Mouse (Mus musculus): ENCODE measurements around the gene Hoxc8. TPM values are rescaled to one million over a fixed set of nuclear protein-coding genes. Genes with fewer than 3 reads are reported as not detected.

Gene Hoxc8
- polyA plus RNA-seq, 1 experiment from 2014 or later = not detected

DNA sequence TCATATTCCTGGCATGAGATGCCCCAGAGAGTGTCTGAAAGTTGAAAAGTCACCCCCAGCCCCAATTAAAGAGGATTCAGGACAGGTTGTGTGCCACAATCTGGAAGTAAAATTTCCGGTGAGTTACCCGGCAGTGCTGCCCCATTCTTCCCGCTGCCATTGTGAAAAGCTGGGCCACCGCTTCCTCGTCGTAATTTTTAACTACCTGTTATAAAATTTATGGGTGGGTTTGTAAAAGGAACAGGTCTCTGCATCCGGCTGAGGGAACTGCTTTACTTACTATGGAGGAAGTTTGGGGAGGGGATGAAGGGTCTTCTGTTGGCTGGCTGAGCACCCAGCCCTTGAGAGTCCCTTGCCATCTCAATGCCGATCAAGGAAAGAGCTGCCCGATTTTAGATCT, 6.1 kb downstream of the Hoxc8 start:
- Histone ChIP-seq H3K4me3 (ENCODE audit: low read depth, low read length) (no peak overlapping the region), H3K4me2 (no peak overlapping the region), H3K9ac (no peak overlapping the region), H3K9me3 (ENCODE audit: low read depth, low read length) (no peaks in the 10 kb centered on the region), H3K4me1 (ENCODE audit: insufficient read depth) (no peaks in the 10 kb centered on the region), H3K27ac (ENCODE audit: low read depth) (no peak overlapping the region), H3K27me3 (ENCODE audit: insufficient read depth, low read length) (peaks cover 99% of the 10 kb centered on the region), H3K36me3 (ENCODE audit: insufficient read depth) (no peaks in the 10 kb centered on the region)
- TF ChIP-seq CTCF (IDR thresholded peaks at IDR 0.05; ENCODE audit: low read depth) = no peak
- ATAC-seq (ENCODE audit: insufficient read depth) = no peak
- WGBS = 3% methylated on average over 9 of the region's 9 CpGs
- DNase-seq = no peak

GRCm38 (mm10) chr15:102997431-102997830, 7.0 kb downstream of the Hoxc8 start:
- H3K4me3 ChIP-seq (ENCODE audit: low read depth, low read length) = no peak overlapping the region
- no peak overlapping the region for H3K27ac ChIP-seq (ENCODE audit: low read depth)
- H3K4me1 ChIP-seq (ENCODE audit: insufficient read depth) = no peaks in the 10 kb centered on the region

GRCm38 (mm10) chr15:102997939-102998355, 7.5 kb downstream of the Hoxc8 start, which contains the start of gene Hoxc6:
TSS of gene Hoxc6 (plus strand) at chr15:102998257.
- no peak for TF ChIP-seq CTCF (IDR thresholded peaks at IDR 0.05; ENCODE audit: low read depth)
- no peak within 1 kb of the TSS for H3K9ac ChIP-seq
- ATAC-seq (ENCODE audit: insufficient read depth) = no peak
- no peak within 1 kb of the TSS for H3K27ac ChIP-seq (ENCODE audit: low read depth)
- 2% methylated on average over 19 of the region's 19 CpGs for WGBS
- no peaks in the 10 kb centered on the region for H3K9me3 ChIP-seq (ENCODE audit: low read depth, low read length)
- peaks cover 99% of the 10 kb centered on the region for H3K27me3 ChIP-seq (ENCODE audit: insufficient read depth, low read length)
- H3K4me2 ChIP-seq = peak within 1 kb of the TSS; percentile 79
- H3K4me1 ChIP-seq (ENCODE audit: insufficient read depth) = no peaks in the 10 kb centered on the region
- no peaks in the 10 kb centered on the region for H3K36me3 ChIP-seq (ENCODE audit: insufficient read depth)
- H3K4me3 ChIP-seq (ENCODE audit: low read depth, low read length) = peak within 1 kb of the TSS; percentile 43
- no peak for DNase-seq

More at GRCm38 (mm10) chr15:102997431-102997830, 7.0 kb downstream of the Hoxc8 start:
- TF ChIP-seq CTCF (IDR thresholded peaks at IDR 0.05; ENCODE audit: low read depth) = no peak
- no peaks in the 10 kb centered on the region for H3K36me3 ChIP-seq (ENCODE audit: insufficient read depth)
- ATAC-seq (ENCODE audit: insufficient read depth) (no peak), DNase-seq (no peak)
- H3K9me3 ChIP-seq (ENCODE audit: low read depth, low read length) = no peaks in the 10 kb centered on the region
- WGBS = 4% methylated on average over 3 of the region's 3 CpGs
- no peak overlapping the region for H3K4me2 ChIP-seq
- no peak overlapping the region for H3K9ac ChIP-seq
- peaks cover 99% of the 10 kb centered on the region for H3K27me3 ChIP-seq (ENCODE audit: insufficient read depth, low read length)

DNA sequence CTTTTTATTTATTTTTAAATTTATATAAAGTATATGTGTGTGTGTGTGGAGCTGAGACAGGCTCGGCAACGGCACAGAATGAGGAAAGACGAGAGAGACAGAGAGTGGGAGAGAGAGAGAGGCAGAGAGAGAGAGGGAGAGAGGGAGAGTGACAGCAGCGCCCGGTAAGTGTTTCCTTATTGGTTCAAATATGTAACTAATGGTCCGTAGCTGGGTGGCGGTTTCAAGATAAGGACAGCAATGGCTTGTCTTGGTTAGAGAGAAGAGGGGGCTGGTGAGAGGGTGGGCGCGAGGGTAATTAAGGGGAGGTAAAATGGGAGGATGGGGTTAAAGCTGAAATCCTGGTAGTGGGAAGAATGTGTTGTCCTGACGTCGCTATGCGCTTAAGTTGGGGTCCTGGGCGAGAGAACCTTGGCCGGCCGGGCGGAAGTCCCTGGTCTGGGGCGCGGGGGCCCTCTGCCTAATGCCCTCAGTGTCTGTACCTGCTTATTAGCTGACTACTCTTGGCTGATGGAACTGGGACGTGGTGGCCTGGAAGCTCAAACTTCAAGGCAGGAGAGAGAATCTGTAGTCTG, 8.3 kb downstream of the Hoxc8 start:
- H3K4me2 ChIP-seq = peak overlapping the region; percentile 79
- no peak overlapping the region for H3K9ac ChIP-seq
- ATAC-seq (ENCODE audit: insufficient read depth) (peak; percentile 50; the same call in 1 of the 2 replicates), DNase-seq (no peak)
- WGBS = under 1% methylated on average over 19 of the region's 19 CpGs
- H3K27ac ChIP-seq (ENCODE audit: low read depth) = no peak overlapping the region
- peak overlapping the region; percentile 43 for H3K4me3 ChIP-seq (ENCODE audit: low read depth, low read length)
- H3K9me3 ChIP-seq (ENCODE audit: low read depth, low read length) = no peaks in the 10 kb centered on the region
- no peak for TF ChIP-seq CTCF (IDR thresholded peaks at IDR 0.05; ENCODE audit: low read depth)
- no peaks in the 10 kb centered on the region for H3K4me1 ChIP-seq (ENCODE audit: insufficient read depth)
- no peaks in the 10 kb centered on the region for H3K36me3 ChIP-seq (ENCODE audit: insufficient read depth)
- peaks cover 99% of the 10 kb centered on the region for H3K27me3 ChIP-seq (ENCODE audit: insufficient read depth, low read length)

DNA sequence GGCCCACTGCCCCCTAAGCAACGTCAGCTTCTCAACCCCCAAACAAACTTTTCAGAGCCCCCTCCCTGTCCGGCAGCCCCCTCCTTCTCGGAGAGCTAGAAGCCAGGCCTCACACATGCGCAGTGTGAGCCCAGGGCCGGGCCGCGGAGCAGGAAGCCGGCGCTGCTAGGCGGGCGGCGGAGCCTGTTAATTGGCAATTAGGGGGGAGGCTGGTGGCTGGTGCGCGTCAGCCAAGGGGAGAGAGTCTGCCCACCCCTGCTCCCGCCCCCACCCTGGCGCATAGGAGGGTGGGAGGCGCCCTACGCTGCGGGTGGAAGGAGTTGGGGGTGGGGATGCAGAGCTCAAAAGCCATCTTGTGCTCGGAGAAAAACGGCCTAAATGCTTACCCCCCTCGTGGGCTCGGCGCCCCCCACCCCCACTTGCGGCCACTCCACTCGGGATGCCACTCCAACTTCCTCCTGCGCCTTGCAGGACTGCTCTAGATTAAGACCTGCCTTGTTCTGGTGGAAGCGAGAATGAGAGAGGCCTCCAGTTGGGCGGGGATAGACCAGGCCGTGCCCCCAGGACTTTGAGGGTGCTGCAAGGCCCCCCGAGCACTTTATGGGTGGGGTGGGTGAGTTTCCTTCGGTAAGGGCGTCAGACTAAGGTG, 8.9 kb downstream of the Hoxc8 start:
- no peak overlapping the region; the same call in 1 of the 2 replicates for H3K27ac ChIP-seq (ENCODE audit: low read depth)
- no peak for TF ChIP-seq CTCF (IDR thresholded peaks at IDR 0.05; ENCODE audit: low read depth)
- no peaks in the 10 kb centered on the region for H3K36me3 ChIP-seq (ENCODE audit: insufficient read depth)
- no peaks in the 10 kb centered on the region for H3K9me3 ChIP-seq (ENCODE audit: low read depth, low read length)
- peak; percentile 52; the same call in 1 of the 2 replicates for ATAC-seq (ENCODE audit: insufficient read depth)
- DNase-seq = peak; percentile 57
- H3K9ac ChIP-seq = peak overlapping the region; percentile 32; the same call in 1 of the 2 replicates
- no peaks in the 10 kb centered on the region for H3K4me1 ChIP-seq (ENCODE audit: insufficient read depth)
- H3K27me3 ChIP-seq (ENCODE audit: insufficient read depth, low read length) = peaks cover 100% of the 10 kb centered on the region
- 1% methylated on average over 33 of the region's 33 CpGs for WGBS
- peak overlapping the region; percentile 43 for H3K4me3 ChIP-seq (ENCODE audit: low read depth, low read length)
- H3K4me2 ChIP-seq = peak overlapping the region; percentile 79

GRCm38 (mm10) chr15:102999955-103000354, 9.5 kb downstream of the Hoxc8 start:
- no peak overlapping the region for H3K9ac ChIP-seq
- H3K36me3 ChIP-seq (ENCODE audit: insufficient read depth) = no peaks in the 10 kb centered on the region
- H3K27ac ChIP-seq (ENCODE audit: low read depth) = no peak overlapping the region
- no peaks in the 10 kb centered on the region for H3K9me3 ChIP-seq (ENCODE audit: low read depth, low read length)
- ATAC-seq (ENCODE audit: insufficient read depth) = peak; percentile 13; the same call in 1 of the 2 replicates
- H3K27me3 ChIP-seq (ENCODE audit: insufficient read depth, low read length) = peaks cover 100% of the 10 kb centered on the region
- 3% methylated on average over 11 of the region's 11 CpGs for WGBS
- DNase-seq = no peak
- peak overlapping the region; percentile 43; the same call in 1 of the 2 replicates for H3K4me3 ChIP-seq (ENCODE audit: low read depth, low read length)
- TF ChIP-seq CTCF (IDR thresholded peaks at IDR 0.05; ENCODE audit: low read depth) = no peak
- peak overlapping the region; percentile 79 for H3K4me2 ChIP-seq
- no peaks in the 10 kb centered on the region for H3K4me1 ChIP-seq (ENCODE audit: insufficient read depth)

- WGBS = 4% methylated on average over 24 of the region's 24 CpGs
- Histone ChIP-seq H3K4me1 (ENCODE audit: insufficient read depth) (no peaks in the 10 kb centered on the region), H3K9ac (no peak overlapping the region)
These were observed 10.1 kb downstream of the Hoxc8 start for GRCm38 (mm10) chr15:103000501-103000901.

More at GRCm38 (mm10) chr15:103000501-103000901, 10.1 kb downstream of the Hoxc8 start:
- peak overlapping the region; percentile 8; the same call in 1 of the 2 replicates for H3K4me3 ChIP-seq (ENCODE audit: low read depth, low read length)
- H3K36me3 ChIP-seq (ENCODE audit: insufficient read depth) = no peaks in the 10 kb centered on the region
- no peak for TF ChIP-seq CTCF (IDR thresholded peaks at IDR 0.05; ENCODE audit: low read depth)
- H3K9me3 ChIP-seq (ENCODE audit: low read depth, low read length) = no peaks in the 10 kb centered on the region
- peak overlapping the region; percentile 79 for H3K4me2 ChIP-seq
- H3K27me3 ChIP-seq (ENCODE audit: insufficient read depth, low read length) = peaks cover 100% of the 10 kb centered on the region
- DNase-seq (no peak), ATAC-seq (ENCODE audit: insufficient read depth) (no peak; the same call in 1 of the 2 replicates)
- H3K27ac ChIP-seq (ENCODE audit: low read depth) = no peak overlapping the region
